Mouse (Mus musculus): Measurements from ENCODE around the gene Adcy5. TPM values are rescaled to one million over a fixed set of nuclear protein-coding genes. Genes with fewer than 3 reads are reported as not detected.

Adcy5 gene
- polyA plus RNA-seq, 1 experiment from 2014 or later = 8.4 TPM

DNA sequence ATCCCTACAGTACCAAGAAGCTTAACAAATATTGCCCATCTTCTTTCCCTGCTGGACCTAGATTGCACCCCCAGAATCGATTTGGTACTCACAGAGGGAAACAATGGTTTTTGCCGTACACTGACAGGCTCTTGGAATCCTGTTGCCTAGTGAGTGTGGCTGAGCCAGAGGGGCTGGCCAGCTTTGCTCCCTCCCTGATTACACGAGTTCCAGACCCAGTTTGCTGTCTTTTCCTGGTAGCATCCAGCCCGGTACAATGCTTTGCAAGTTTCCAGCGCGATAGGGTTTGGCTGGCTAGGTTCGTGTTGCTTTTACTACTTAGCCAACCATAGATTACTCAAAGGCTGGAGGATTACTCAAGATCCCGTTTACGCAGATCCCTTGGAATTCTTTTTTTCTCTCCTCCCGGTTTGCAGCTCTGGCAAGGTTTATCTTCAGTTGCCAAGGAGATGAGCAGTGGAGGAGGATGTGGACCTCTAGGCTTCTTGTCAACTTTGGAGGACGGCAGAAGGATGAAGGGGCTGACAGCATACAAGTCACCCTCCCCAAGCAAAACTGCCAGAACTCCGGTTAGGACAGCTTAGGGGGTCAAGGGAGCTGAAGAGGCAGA, 1.4 kb upstream of the Adcy5 start:
- Histone ChIP-seq H3K4me3 (replicated peaks; ENCODE audit: low read depth, low read length) (peak overlapping the region; percentile 81; the same call in 1 of the 2 replicates), H3K27ac (replicated peaks; ENCODE audit: low read depth, low read length) (no peak overlapping the region), H3K4me2 (ENCODE audit: low read length) (peak overlapping the region; percentile 79; the same call in 1 of the 2 replicates), H3K9ac (replicated peaks; ENCODE audit: low read length) (no peak overlapping the region), H3K36me3 (ENCODE audit: control insufficient read depth, insufficient read depth, low read length) (no peaks in the 10 kb centered on the region), H3K27me3 (ENCODE audit: control insufficient read depth, insufficient read depth, low read length) (peaks cover 33% of the 10 kb centered on the region), H3K4me1 (ENCODE audit: control insufficient read depth, insufficient read depth, low read length) (peaks cover 37% of the 10 kb centered on the region), H3K9me3 (ENCODE audit: control insufficient read depth, low read length) (no peaks in the 10 kb centered on the region)
- 2% methylated on average over 12 of the region's 12 CpGs for whole genome bisulfite sequencing
- DNase-seq (peak; percentile 28), ATAC-seq (ENCODE audit: low FRiP score, low TSS enrichment) (no peak)

DNA sequence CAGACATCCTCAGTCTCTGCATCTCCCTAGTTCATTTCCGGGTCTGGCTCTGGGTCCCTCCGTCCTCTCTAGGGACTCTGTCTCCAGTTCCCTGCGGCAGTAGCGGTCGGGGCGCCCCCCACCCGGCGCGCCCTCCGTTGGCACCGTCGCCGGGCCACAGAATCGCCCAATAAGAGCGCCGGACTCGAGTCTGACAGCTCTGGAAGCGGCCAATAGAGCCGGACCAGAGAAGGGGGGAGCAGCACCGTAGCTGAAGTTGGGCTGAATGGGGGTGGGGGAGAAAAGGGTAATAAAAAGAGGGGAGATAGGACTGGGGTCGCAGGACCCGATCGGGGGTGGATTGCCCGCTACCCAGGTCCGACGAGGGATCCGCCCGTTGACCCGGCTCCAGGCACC, 434 bp upstream of the Adcy5 start:
- WGBS = under 1% methylated on average over 29 of the region's 29 CpGs
- ATAC-seq (ENCODE audit: low FRiP score, low TSS enrichment) = peak; percentile 77

DNA sequence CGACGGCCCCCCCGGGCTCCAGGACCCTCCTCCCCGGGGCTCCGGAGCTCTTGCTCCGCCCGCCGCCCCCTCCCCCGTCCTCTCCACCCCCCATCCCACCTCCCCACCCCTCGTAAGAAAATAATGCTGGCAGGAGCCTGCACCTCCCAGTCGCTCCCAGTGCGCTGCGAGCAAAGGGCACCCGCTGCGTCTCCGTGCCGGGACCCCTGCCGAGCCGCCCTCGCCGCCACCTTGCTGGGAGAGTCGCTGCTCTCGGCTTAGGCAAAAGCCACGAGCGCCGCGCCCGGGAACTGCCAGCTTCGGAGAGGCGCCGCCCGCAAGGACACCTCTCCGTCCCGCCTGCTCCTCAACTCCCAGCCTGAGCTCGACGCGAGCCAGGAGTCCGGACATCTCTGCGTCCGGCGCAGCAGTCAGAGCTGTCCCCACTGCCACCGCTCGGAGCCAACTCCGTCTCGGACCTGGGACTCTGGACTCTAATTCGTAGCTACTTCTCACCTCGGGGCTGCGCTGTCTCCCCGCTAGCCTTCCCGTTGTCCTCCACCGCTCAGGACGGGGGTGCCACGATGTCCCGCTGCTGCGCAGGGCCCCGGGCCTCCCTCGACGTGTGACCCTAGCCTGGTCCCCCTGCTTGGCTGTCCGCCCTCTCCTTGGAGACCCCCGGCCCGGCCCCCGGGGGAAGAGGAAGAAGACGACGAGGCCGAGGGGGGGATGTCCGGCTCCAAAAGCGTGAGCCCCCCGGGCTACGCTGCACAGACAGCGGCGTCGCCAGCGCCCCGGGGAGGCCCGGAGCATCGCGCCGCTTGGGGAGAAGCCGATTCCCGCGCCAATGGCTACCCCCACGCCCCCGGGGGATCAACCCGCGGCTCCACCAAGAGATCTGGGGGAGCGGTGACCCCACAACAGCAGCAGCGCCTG, 971 bp downstream of the Adcy5 start:
- H3K27me3 ChIP-seq (ENCODE audit: control insufficient read depth, insufficient read depth, low read length) = peaks cover 33% of the 10 kb centered on the region
- H3K36me3 ChIP-seq (ENCODE audit: control insufficient read depth, insufficient read depth, low read length) = no peaks in the 10 kb centered on the region
- ATAC-seq (ENCODE audit: low FRiP score, low TSS enrichment) (peak; percentile 41), DNase-seq (peak; percentile 79)
- H3K9me3 ChIP-seq (ENCODE audit: control insufficient read depth, low read length) = no peaks in the 10 kb centered on the region
- H3K4me1 ChIP-seq (ENCODE audit: control insufficient read depth, insufficient read depth, low read length) = peaks cover 55% of the 10 kb centered on the region
- H3K4me3 ChIP-seq (replicated peaks; ENCODE audit: low read depth, low read length) = peak overlapping the region; percentile 81
- H3K9ac ChIP-seq (replicated peaks; ENCODE audit: low read length) = peak overlapping the region; percentile 87
- peak overlapping the region; percentile 79 for H3K4me2 ChIP-seq (ENCODE audit: low read length)
- H3K27ac ChIP-seq (replicated peaks; ENCODE audit: low read depth, low read length) = peak overlapping the region; percentile 90
- WGBS = under 1% methylated on average over 83 of the region's 87 CpGs

More for the DNA sequence above, 434 bp upstream of the Adcy5 start:
- peaks cover 33% of the 10 kb centered on the region for H3K27me3 ChIP-seq (ENCODE audit: control insufficient read depth, insufficient read depth, low read length)
- no peaks in the 10 kb centered on the region for H3K9me3 ChIP-seq (ENCODE audit: control insufficient read depth, low read length)
- H3K4me3 ChIP-seq (replicated peaks; ENCODE audit: low read depth, low read length) = peak overlapping the region; percentile 81
- H3K27ac ChIP-seq (replicated peaks; ENCODE audit: low read depth, low read length) = peak overlapping the region; percentile 90
- H3K9ac ChIP-seq (replicated peaks; ENCODE audit: low read length) = peak overlapping the region; percentile 87
- H3K36me3 ChIP-seq (ENCODE audit: control insufficient read depth, insufficient read depth, low read length) = no peaks in the 10 kb centered on the region
- peak overlapping the region; percentile 79 for H3K4me2 ChIP-seq (ENCODE audit: low read length)
- peak; percentile 88 for DNase-seq
- peaks cover 46% of the 10 kb centered on the region for H3K4me1 ChIP-seq (ENCODE audit: control insufficient read depth, insufficient read depth, low read length)

DNA sequence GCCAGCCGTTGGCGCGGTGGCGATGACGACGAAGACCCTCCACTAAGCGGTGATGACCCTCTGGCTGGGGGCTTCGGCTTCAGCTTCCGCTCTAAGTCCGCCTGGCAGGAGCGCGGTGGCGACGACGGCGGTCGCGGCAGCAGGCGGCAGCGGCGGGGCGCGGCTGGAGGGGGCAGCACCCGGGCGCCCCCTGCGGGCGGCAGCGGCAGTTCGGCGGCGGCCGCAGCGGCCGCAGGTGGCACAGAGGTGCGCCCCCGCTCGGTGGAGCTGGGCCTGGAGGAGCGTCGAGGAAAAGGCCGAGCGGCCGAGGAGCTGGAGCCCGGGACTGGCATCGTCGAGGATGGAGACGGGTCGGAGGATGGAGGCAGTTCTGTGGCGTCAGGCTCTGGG, 1.6 kb downstream of the Adcy5 start:
- Histone ChIP-seq H3K27ac (replicated peaks; ENCODE audit: low read depth, low read length) (no peak overlapping the region; the same call in 1 of the 2 replicates), H3K4me3 (replicated peaks; ENCODE audit: low read depth, low read length) (peak overlapping the region; percentile 81), H3K4me2 (ENCODE audit: low read length) (peak overlapping the region; percentile 79), H3K4me1 (ENCODE audit: control insufficient read depth, insufficient read depth, low read length) (peaks cover 60% of the 10 kb centered on the region), H3K27me3 (ENCODE audit: control insufficient read depth, insufficient read depth, low read length) (peaks cover 33% of the 10 kb centered on the region), H3K36me3 (ENCODE audit: control insufficient read depth, insufficient read depth, low read length) (no peaks in the 10 kb centered on the region), H3K9me3 (ENCODE audit: control insufficient read depth, low read length) (no peaks in the 10 kb centered on the region), H3K9ac (replicated peaks; ENCODE audit: low read length) (peak overlapping the region; percentile 87)
- DNase-seq (peak; percentile 74), ATAC-seq (ENCODE audit: low FRiP score, low TSS enrichment) (no peak)
- under 1% methylated on average over 48 of the region's 48 CpGs for WGBS

DNA sequence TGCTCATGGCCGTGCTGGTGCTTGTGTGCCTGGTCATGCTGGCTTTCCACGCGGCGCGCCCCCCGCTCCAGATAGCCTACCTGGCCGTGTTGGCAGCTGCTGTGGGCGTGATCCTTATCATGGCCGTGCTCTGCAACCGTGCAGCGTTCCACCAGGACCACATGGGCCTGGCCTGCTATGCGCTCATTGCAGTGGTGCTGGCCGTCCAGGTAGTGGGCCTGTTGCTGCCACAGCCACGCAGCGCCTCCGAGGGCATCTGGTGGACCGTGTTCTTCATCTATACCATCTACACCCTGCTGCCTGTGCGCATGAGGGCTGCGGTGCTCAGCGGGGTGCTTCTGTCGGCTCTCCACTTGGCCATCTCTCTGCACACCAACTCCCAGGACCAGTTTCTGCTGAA, 2.2 kb downstream of the Adcy5 start:
- WGBS = 79% methylated on average over 21 of the region's 21 CpGs
- Histone ChIP-seq H3K9me3 (ENCODE audit: control insufficient read depth, low read length) (no peaks in the 10 kb centered on the region), H3K27me3 (ENCODE audit: control insufficient read depth, insufficient read depth, low read length) (peaks cover 28% of the 10 kb centered on the region), H3K9ac (replicated peaks; ENCODE audit: low read length) (no peak overlapping the region), H3K36me3 (ENCODE audit: control insufficient read depth, insufficient read depth, low read length) (no peaks in the 10 kb centered on the region), H3K4me3 (replicated peaks; ENCODE audit: low read depth, low read length) (peak overlapping the region; percentile 81), H3K27ac (replicated peaks; ENCODE audit: low read depth, low read length) (no peak overlapping the region), H3K4me2 (ENCODE audit: low read length) (peak overlapping the region; percentile 79), H3K4me1 (ENCODE audit: control insufficient read depth, insufficient read depth, low read length) (peaks cover 60% of the 10 kb centered on the region)
- ATAC-seq (ENCODE audit: low FRiP score, low TSS enrichment) (no peak), DNase-seq (no peak)

DNA sequence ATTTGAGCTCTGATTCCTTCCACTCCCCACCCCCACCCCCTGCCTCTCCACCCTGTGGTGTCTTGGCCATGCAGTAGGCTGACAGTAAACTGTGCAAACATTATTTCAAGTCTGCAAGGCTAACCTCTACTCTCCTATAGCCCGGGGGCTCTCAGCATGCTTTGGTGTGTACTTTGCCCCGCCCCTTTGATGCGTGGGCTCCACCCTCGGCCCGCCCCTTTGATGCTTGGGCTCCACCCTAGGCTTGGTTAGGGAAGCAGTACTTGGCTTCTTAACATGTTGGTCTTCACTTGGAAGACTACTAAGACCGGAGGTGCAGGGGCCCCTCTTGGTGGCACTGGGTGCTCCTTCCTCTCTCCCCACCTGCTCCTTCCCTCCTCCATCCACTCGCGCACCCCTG, 4.9 kb downstream of the Adcy5 start:
- no peak for ATAC-seq (ENCODE audit: low FRiP score, low TSS enrichment)
- H3K4me3 ChIP-seq (replicated peaks; ENCODE audit: low read depth, low read length) = no peak overlapping the region

DNA sequence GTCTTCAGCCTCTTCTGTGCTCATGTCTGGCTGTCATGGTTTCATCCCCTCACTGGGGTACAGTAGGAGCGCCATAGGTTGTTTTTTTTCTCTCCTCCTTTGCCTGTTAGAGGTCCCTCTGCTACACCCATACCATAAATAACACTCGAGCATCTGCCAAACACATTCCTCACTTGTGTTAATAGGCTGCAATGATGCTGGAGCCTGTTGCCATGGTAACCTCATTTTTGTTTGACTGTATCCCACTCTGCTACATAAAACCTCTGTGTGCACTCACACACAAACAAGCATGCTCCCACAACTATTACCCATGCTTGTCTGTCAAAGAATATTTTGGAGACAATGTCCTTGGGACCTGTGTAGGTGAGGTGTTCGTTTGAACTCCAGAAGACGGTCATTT, 5.3 kb downstream of the Adcy5 start:
- 57% methylated on average over 4 of the region's 4 CpGs for WGBS
- no peaks in the 10 kb centered on the region for H3K36me3 ChIP-seq (ENCODE audit: control insufficient read depth, insufficient read depth, low read length)
- H3K4me2 ChIP-seq (ENCODE audit: low read length) = peak overlapping the region; percentile 79
- H3K9me3 ChIP-seq (ENCODE audit: control insufficient read depth, low read length) = no peaks in the 10 kb centered on the region
- peak; percentile 82 for DNase-seq
- no peak overlapping the region for H3K4me3 ChIP-seq (replicated peaks; ENCODE audit: low read depth, low read length)
- no peak overlapping the region for H3K9ac ChIP-seq (replicated peaks; ENCODE audit: low read length)
- ATAC-seq (ENCODE audit: low FRiP score, low TSS enrichment) = no peak
- no peak overlapping the region; the same call in 1 of the 2 replicates for H3K27ac ChIP-seq (replicated peaks; ENCODE audit: low read depth, low read length)
- H3K27me3 ChIP-seq (ENCODE audit: control insufficient read depth, insufficient read depth, low read length) = peaks cover 12% of the 10 kb centered on the region; the same call in 1 of the 2 replicates
- H3K4me1 ChIP-seq (ENCODE audit: control insufficient read depth, insufficient read depth, low read length) = peaks cover 63% of the 10 kb centered on the region

More for the DNA sequence above, 4.9 kb downstream of the Adcy5 start:
- 67% methylated on average over 8 of the region's 8 CpGs for WGBS
- DNase-seq = no peak
- Histone ChIP-seq H3K27me3 (ENCODE audit: control insufficient read depth, insufficient read depth, low read length) (peaks cover 12% of the 10 kb centered on the region; the same call in 1 of the 2 replicates), H3K9ac (replicated peaks; ENCODE audit: low read length) (no peak overlapping the region), H3K27ac (replicated peaks; ENCODE audit: low read depth, low read length) (no peak overlapping the region; the same call in 1 of the 2 replicates), H3K9me3 (ENCODE audit: control insufficient read depth, low read length) (no peaks in the 10 kb centered on the region), H3K36me3 (ENCODE audit: control insufficient read depth, insufficient read depth, low read length) (no peaks in the 10 kb centered on the region), H3K4me2 (ENCODE audit: low read length) (peak overlapping the region; percentile 79), H3K4me1 (ENCODE audit: control insufficient read depth, insufficient read depth, low read length) (peaks cover 59% of the 10 kb centered on the region)

DNA sequence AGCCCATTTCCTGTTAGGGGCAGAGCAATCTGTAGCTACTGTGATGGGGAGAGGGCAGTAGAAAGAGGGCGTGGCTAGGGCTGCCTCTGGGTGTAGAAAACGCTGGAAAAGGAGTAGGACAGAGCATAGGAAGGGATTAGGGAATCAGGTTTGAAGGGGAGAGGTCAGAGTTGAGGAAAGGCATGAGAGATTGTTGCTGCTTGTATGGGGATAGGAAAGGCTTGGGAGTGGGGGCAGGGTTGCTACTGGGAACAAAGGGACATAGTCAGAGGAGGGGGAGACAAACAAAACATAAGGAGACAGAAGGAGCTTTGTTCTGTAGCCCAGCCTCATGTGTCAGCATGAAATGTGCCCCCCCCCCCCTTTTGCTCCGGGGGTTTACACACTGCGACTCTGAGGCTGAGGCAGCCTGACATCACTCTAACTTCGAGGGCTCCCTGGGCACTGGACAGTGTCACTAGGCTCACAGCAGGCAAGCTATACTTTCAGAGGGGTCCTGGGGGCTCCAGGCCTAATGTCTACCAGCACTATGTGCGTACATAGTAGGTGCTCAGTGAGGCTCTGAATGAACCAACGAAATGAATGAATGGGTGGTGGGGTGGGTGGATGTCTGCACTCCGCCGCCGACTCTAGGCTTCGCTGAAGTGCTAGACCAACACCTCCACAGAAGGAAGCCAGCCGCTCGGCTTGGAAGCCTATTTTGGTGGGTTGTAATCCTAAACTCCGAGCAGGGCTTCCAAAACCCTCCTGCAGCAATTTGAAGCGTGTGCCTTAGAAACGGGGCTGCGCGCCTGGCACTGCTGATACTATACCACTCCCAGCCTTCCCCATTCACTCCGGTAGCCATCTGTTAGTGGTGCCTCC, 9.9 kb downstream of the Adcy5 start:
- WGBS = 45% methylated on average over 19 of the region's 19 CpGs
- no peaks in the 10 kb centered on the region for H3K36me3 ChIP-seq (ENCODE audit: control insufficient read depth, insufficient read depth, low read length)
- peak overlapping the region; percentile 24; the same call in 1 of the 2 replicates for H3K9ac ChIP-seq (replicated peaks; ENCODE audit: low read length)
- peak; percentile 68 for ATAC-seq (ENCODE audit: low FRiP score, low TSS enrichment)
- H3K4me3 ChIP-seq (replicated peaks; ENCODE audit: low read depth, low read length) = no peak overlapping the region
- peaks cover 28% of the 10 kb centered on the region for H3K4me1 ChIP-seq (ENCODE audit: control insufficient read depth, insufficient read depth, low read length)
- H3K9me3 ChIP-seq (ENCODE audit: control insufficient read depth, low read length) = no peaks in the 10 kb centered on the region
- peak overlapping the region; percentile 18 for H3K4me2 ChIP-seq (ENCODE audit: low read length)
- no peaks in the 10 kb centered on the region for H3K27me3 ChIP-seq (ENCODE audit: control insufficient read depth, insufficient read depth, low read length)
- DNase-seq = peak; percentile 48
- H3K27ac ChIP-seq (replicated peaks; ENCODE audit: low read depth, low read length) = no peak overlapping the region; the same call in 1 of the 2 replicates
